Mouse (Mus musculus) lung, postnatal 14 days (tissue): ENCODE measurements around the gene Epb41l1.
A peak's percentile ranks its signal among the peaks of the same experiment; 100 is the strongest.

ENCODE experiments used
- DNase-seq: peaks from one replicate; pipeline ENCODE4 v3.0.0; 2021

Gene Epb41l1

GRCm38 (mm10) chr2:156547123-156547891, 126.6 kb downstream of the Epb41l1 start, which contains the start of gene Aar2:
TSS of gene Aar2 (plus strand) at chr2:156547584.
- DNase-seq: peak; percentile 85

GRCm38 (mm10) chr2:156552421-156552820, 131.7 kb downstream of the Epb41l1 start:
- no peak for DNase-seq

GRCm38 (mm10) chr2:156561808-156562207, 141.1 kb downstream of the Epb41l1 start:
- no peak for DNase-seq

GRCm38 (mm10) chr2:156563557-156563956, 142.8 kb downstream of the Epb41l1 start:
- no peak for DNase-seq

GRCm38 (mm10) chr2:156566512-156566911, 145.8 kb downstream of the Epb41l1 start:
- DNase-seq: no peak

GRCm38 (mm10) chr2:156568647-156569046, 147.9 kb downstream of the Epb41l1 start:
- no peak for DNase-seq

- DNase-seq: no peak
Measured at GRCm38 (mm10) chr2:156569261-156569660, 148.6 kb downstream of the Epb41l1 start.

GRCm38 (mm10) chr2:156571521-156571920, 150.8 kb downstream of the Epb41l1 start:
- no peak for DNase-seq

GRCm38 (mm10) chr2:156576850-156577587, 156.3 kb downstream of the Epb41l1 start:
- DNase-seq: no peak

- DNase-seq: no peak
Measured at GRCm38 (mm10) chr2:156580507-156580906, 159.8 kb downstream of the Epb41l1 start.

GRCm38 (mm10) chr2:156581244-156581643, 160.5 kb downstream of the Epb41l1 start:
- no peak for DNase-seq

GRCm38 (mm10) chr2:156582887-156583286, 162.2 kb downstream of the Epb41l1 start:
- DNase-seq: no peak

- DNase-seq: peak; percentile 16
Measured at GRCm38 (mm10) chr2:156584154-156584796, 163.6 kb downstream of the Epb41l1 start.

GRCm38 (mm10) chr2:156584797-156585471, 164.2 kb downstream of the Epb41l1 start:
- no peak for DNase-seq

GRCm38 (mm10) chr2:156589481-156589880, 168.8 kb downstream of the Epb41l1 start:
- no peak for DNase-seq
